In the genomic region with DNA sequence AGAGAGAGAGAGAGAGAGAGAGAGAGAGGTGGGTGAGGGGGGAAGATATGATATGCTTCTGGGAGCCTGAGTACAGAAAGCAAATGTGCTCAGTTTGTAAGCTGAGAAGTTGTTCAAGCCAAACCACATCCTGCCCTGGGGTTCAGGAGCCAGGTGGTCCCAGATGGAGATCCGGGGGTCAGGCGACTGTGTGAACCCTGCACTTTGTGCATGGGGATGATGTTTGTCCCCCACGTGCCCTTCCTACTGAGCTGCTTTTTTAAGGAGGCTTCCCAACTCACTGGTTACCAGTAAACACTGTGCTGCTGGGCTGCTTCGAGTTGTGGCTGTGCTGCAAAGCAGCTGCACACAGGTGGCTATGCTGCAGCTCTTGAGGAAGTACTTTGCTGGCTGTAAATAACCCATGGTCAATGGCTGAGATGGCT, we compare ENCODE assay signal across 10 mouse cellular contexts.
DNase-seq lines count a peak whose midpoint lies in the region; ATAC-seq and TF ChIP-seq lines count a peak whose summit lies in the region.
"Had no signal": no experiment of that assay in that cellular context is flagged by ENCODE, and none has a peak within 500 bp of the region (broad histone marks: within the 10 kb centered on the region; RNA-seq: fewer than 3 reads in every experiment).

No protein-coding gene starts in this region.

- no peak for TF ChIP-seq CTCF in small intestine, adult 2 months (IDR thresholded peaks at IDR 0.05; ENCODE audit: extremely low read depth, insufficient read length, insufficient replicate concordance, low read depth, low read length)

- no peak overlapping the region for H3K27ac ChIP-seq in embryonic facial prominence, embryonic 11.5 days (replicated peaks; ENCODE audit: low read depth, low read length)
- peak overlapping the region; percentile 51; the same call in 1 of the 2 replicates for H3K27ac ChIP-seq in kidney, embryonic 14.5 days (ENCODE audit: low read depth, low read length)
- 0 out of 2 replicates have a peak overlapping the region, but pooled peaks have one; percentile 49 for H3K27ac ChIP-seq in small intestine, adult 2 months (ENCODE audit: insufficient read depth, low read depth, low read length)
- no peak overlapping the region for H3K27ac ChIP-seq in midbrain, embryonic 16.5 days (ENCODE audit: low read length)
- H3K27ac ChIP-seq in forebrain, embryonic 14.5 days (ENCODE audit: low read depth, low read length) = no peak overlapping the region

- no peaks in the 10 kb centered on the region; the same call in 1 of the 2 replicates for H3K27me3 ChIP-seq in embryonic facial prominence, embryonic 11.5 days (ENCODE audit: control insufficient read depth, insufficient read depth, low read length)
- H3K27me3 ChIP-seq in kidney, embryonic 14.5 days (ENCODE audit: control insufficient read depth, insufficient read depth, low read length) = peaks cover 4% of the 10 kb centered on the region; the same call in 1 of the 2 replicates
- no peaks in the 10 kb centered on the region for H3K27me3 ChIP-seq in small intestine, adult 2 months (ENCODE audit: control insufficient read depth, insufficient read depth, low read length)
- no peaks in the 10 kb centered on the region for H3K27me3 ChIP-seq in midbrain, embryonic 16.5 days (ENCODE audit: control insufficient read depth, insufficient read depth, low read depth, low read length)
- H3K27me3 ChIP-seq in forebrain, embryonic 14.5 days (replicated peaks; ENCODE audit: control insufficient read depth, insufficient read depth, low read length) = no peaks in the 10 kb centered on the region

- no peak for TF ChIP-seq POLR2A in small intestine, adult 2 months (IDR thresholded peaks at IDR 0.05; ENCODE audit: low read depth, low read length)

- H3K4me1 ChIP-seq in embryonic facial prominence, embryonic 11.5 days (ENCODE audit: control insufficient read depth, insufficient read depth, low read length) = no peaks in the 10 kb centered on the region
- 0 out of 2 replicates have a peak, but pooled peaks cover 2% of the 10 kb centered on the region for H3K4me1 ChIP-seq in kidney, embryonic 14.5 days (ENCODE audit: control insufficient read depth, insufficient read depth, low read length)
- H3K4me1 ChIP-seq in small intestine, adult 2 months (ENCODE audit: control insufficient read depth, insufficient read depth, insufficient read length, low read length) = no peaks in the 10 kb centered on the region
- H3K4me1 ChIP-seq in midbrain, embryonic 16.5 days (ENCODE audit: control insufficient read depth, insufficient read depth, low read length) = no peaks in the 10 kb centered on the region
- H3K4me1 ChIP-seq in forebrain, embryonic 14.5 days (ENCODE audit: control insufficient read depth, insufficient read depth, low read length) = no peaks in the 10 kb centered on the region

- no peaks in the 10 kb centered on the region for H3K9me3 ChIP-seq in embryonic facial prominence, embryonic 11.5 days (replicated peaks; ENCODE audit: control insufficient read depth, low read length)
- no peaks in the 10 kb centered on the region for H3K9me3 ChIP-seq in kidney, embryonic 14.5 days (ENCODE audit: control insufficient read depth, low read length)
- H3K9me3 ChIP-seq in midbrain, embryonic 16.5 days (replicated peaks; ENCODE audit: control insufficient read depth, low read length, poor library complexity, severe bottlenecking) = no peaks in the 10 kb centered on the region
- H3K9me3 ChIP-seq in forebrain, embryonic 14.5 days (replicated peaks; ENCODE audit: control insufficient read depth, low read length) = no peaks in the 10 kb centered on the region

- no peak overlapping the region for H3K9ac ChIP-seq in embryonic facial prominence, embryonic 11.5 days (replicated peaks; ENCODE audit: low read length)
- H3K9ac ChIP-seq in kidney, embryonic 14.5 days (ENCODE audit: low read depth, low read length) = no peak overlapping the region
- H3K9ac ChIP-seq in midbrain, embryonic 16.5 days (ENCODE audit: low read depth, low read length) = no peak overlapping the region
- no peak overlapping the region for H3K9ac ChIP-seq in forebrain, embryonic 14.5 days (ENCODE audit: low read length)

- peak; percentile 79; the same call in 1 of the 2 replicates for ATAC-seq in embryonic facial prominence, embryonic 11.5 days (replicated peaks; ENCODE audit: insufficient number of reproducible peaks, low FRiP score, low TSS enrichment, low read depth)
- ATAC-seq in kidney, embryonic 14.5 days (ENCODE audit: low FRiP score, low TSS enrichment) = peak; percentile 90
- ATAC-seq in midbrain, embryonic 16.5 days = no peak
- ATAC-seq in forebrain, embryonic 14.5 days = no peak
- ATAC-seq: hindbrain, embryonic 16.5 days had no signal

- no peak overlapping the region for H3K4me2 ChIP-seq in embryonic facial prominence, embryonic 11.5 days (ENCODE audit: low read depth, low read length)
- no peak overlapping the region for H3K4me2 ChIP-seq in kidney, embryonic 14.5 days (replicated peaks; ENCODE audit: low read depth, low read length)
- H3K4me2 ChIP-seq in midbrain, embryonic 16.5 days (ENCODE audit: low read length) = no peak overlapping the region
- H3K4me2 ChIP-seq in forebrain, embryonic 14.5 days (ENCODE audit: low read length) = no peak overlapping the region

- H3K36me3 ChIP-seq in embryonic facial prominence, embryonic 11.5 days (replicated peaks; ENCODE audit: control insufficient read depth, insufficient read depth, low read depth, low read length) = no peaks in the 10 kb centered on the region
- H3K36me3 ChIP-seq in kidney, embryonic 14.5 days (ENCODE audit: control insufficient read depth, insufficient read depth, low read length) = no peaks in the 10 kb centered on the region
- H3K36me3 ChIP-seq in small intestine, adult 2 months (ENCODE audit: control insufficient read depth, insufficient read depth, low read length) = no peaks in the 10 kb centered on the region
- no peaks in the 10 kb centered on the region for H3K36me3 ChIP-seq in midbrain, embryonic 16.5 days (ENCODE audit: control insufficient read depth, insufficient read depth, low read length)
- no peaks in the 10 kb centered on the region for H3K36me3 ChIP-seq in forebrain, embryonic 14.5 days (ENCODE audit: control insufficient read depth, insufficient read depth, low read length)

- H3K4me3 ChIP-seq in embryonic facial prominence, embryonic 11.5 days (ENCODE audit: low read depth, low read length) = no peak overlapping the region
- no peak overlapping the region for H3K4me3 ChIP-seq in kidney, embryonic 14.5 days (ENCODE audit: low read length)
- H3K4me3 ChIP-seq in small intestine, adult 2 months (ENCODE audit: low read depth, low read length) = 0 out of 2 replicates have a peak overlapping the region, but pooled peaks have one; percentile 13
- no peak overlapping the region for H3K4me3 ChIP-seq in midbrain, embryonic 16.5 days (ENCODE audit: low read depth, low read length)
- no peak overlapping the region for H3K4me3 ChIP-seq in forebrain, embryonic 14.5 days (ENCODE audit: low read depth, low read length)

- WGBS in embryonic facial prominence, embryonic 11.5 days = 8% methylated on average over 4 of the region's 4 CpGs
- 37% methylated on average over 4 of the region's 4 CpGs for WGBS in kidney, embryonic 14.5 days
- WGBS in small intestine, adult 2 months = 30% methylated on average over 4 of the region's 4 CpGs
- 27% methylated on average over 4 of the region's 4 CpGs for WGBS in midbrain, embryonic 16.5 days
- WGBS in forebrain, embryonic 14.5 days = 32% methylated on average over 4 of the region's 4 CpGs

- DNase-seq in embryo, embryonic 11 days = peak; percentile 28
- no peak for DNase-seq in embryo, embryonic 9.5 days (ENCODE audit: extremely low spot score)
- peak; percentile 32 for DNase-seq in embryonic facial prominence, embryonic 11.5 days (ENCODE audit: low spot score)
- no peak for DNase-seq in forebrain, embryonic 14.5 days (ENCODE audit: low spot score)
- DNase-seq in right cerebral cortex, postnatal 25 days = no peak
- DNase-seq: cerebellum, adult 9-11 months had no signal

Comparison
In these comparisons a context has a peak if more than half of its experiments do, and no peak if none do; other contexts are left out.
1. DNase-seq: peak in embryo, embryonic 11 days (single experiment) and embryonic facial prominence, embryonic 11.5 days (single experiment); none in embryo, embryonic 9.5 days (single experiment), forebrain, embryonic 14.5 days (single experiment) and right cerebral cortex, postnatal 25 days (single experiment).
2. ATAC-seq: peak in embryonic facial prominence, embryonic 11.5 days (single experiment) and kidney, embryonic 14.5 days (single experiment); none in midbrain, embryonic 16.5 days (single experiment) and forebrain, embryonic 14.5 days (single experiment).
3. H3K27ac ChIP-seq: peak in kidney, embryonic 14.5 days (single experiment) and small intestine, adult 2 months (single experiment); none in embryonic facial prominence, embryonic 11.5 days (single experiment), midbrain, embryonic 16.5 days (single experiment) and forebrain, embryonic 14.5 days (single experiment).